Mouse (Mus musculus) hindbrain, embryonic 15.5 days (tissue): ENCODE data around the gene Btbd11. TPM values are rescaled to one million over a fixed set of nuclear protein-coding genes. Genes with fewer than 3 reads are reported as not detected.

Experiments used
- ATAC-seq: fragments of 200-750 bp; cut with Nextera tagmentation; 2 replicates; pipeline ENCODE4 v1.8.0; 2017; ENCODE audit warnings: low read depth, moderate number of reproducible peaks, moderate TSS enrichment; ENCODE audit not compliant: low FRiP score
- H3K27ac ChIP-seq: fragments of 300-500 bp; sonication (generic); replicated peaks from 2 replicates; pipeline ENCODE4 v1.5.1; 2015; ENCODE audit warnings: mild to moderate bottlenecking, inconsistent platforms
- H3K27me3 ChIP-seq: fragments of 300-500 bp; sonication (generic); 2 replicates; pipeline ENCODE4 v1.6.1; 2015; ENCODE audit warnings: control low read depth, inconsistent platforms
- H3K36me3 ChIP-seq: fragments of 300-500 bp; sonication (generic); 2 replicates; pipeline ENCODE4 v1.6.1; 2015; ENCODE audit warnings: control low read depth, inconsistent platforms
- H3K4me1 ChIP-seq: fragments of 300-500 bp; sonication (generic); replicated peaks from 2 replicates; pipeline ENCODE4 v1.6.1; 2015; ENCODE audit warnings: control low read depth, inconsistent platforms
- H3K4me2 ChIP-seq: fragments of 300-500 bp; sonication (generic); 2 replicates; pipeline ENCODE4 v1.6.1; 2015; ENCODE audit warnings: moderate library complexity, mild to moderate bottlenecking, inconsistent platforms
- H3K4me3 ChIP-seq: fragments of 300-500 bp; sonication (generic); 2 replicates; pipeline ENCODE4 v1.5.1; 2015; ENCODE audit warnings: mild to moderate bottlenecking, inconsistent platforms
- H3K9ac ChIP-seq: fragments of 300-500 bp; sonication (generic); 2 replicates; pipeline ENCODE4 v1.6.1; 2015; ENCODE audit warnings: inconsistent platforms
- H3K9me3 ChIP-seq: fragments of 300-500 bp; sonication (generic); 2 replicates; pipeline ENCODE4 v1.6.1; 2016; ENCODE audit warnings: control low read depth, inconsistent platforms
- WGBS: fragments of 180-500 bp; shearing (Covaris S2); methylation state at CpG from one replicate; pipeline ENCODE4 v1.1.7; 2015; 5-methylcytosine and 5-hydroxymethylcytosine counted together
- polyA plus RNA-seq: library from polyadenylated mRNA; unstranded; fragments of >200 nt; fragmentation: Nextera tagmentation; extraction: Ambion mirVana; gene quantifications from 2 replicates; pipeline ENCODE4 v1.2.1, GENCODE M21; 2015

Gene Btbd11
- polyA plus RNA-seq, 1 experiment from 2014 or later = 26.9 TPM

- Histone ChIP-seq H3K9ac (0 out of 2 replicates have a peak overlapping the region, but pooled peaks have one; percentile 7), H3K4me1 (peaks cover 13% of the 10 kb centered on the region), H3K27me3 (0 out of 2 replicates have a peak, but pooled peaks cover 3% of the 10 kb centered on the region), H3K27ac (peak overlapping the region; percentile 61), H3K9me3 (no peaks in the 10 kb centered on the region), H3K4me3 (no peak overlapping the region), H3K36me3 (no peaks in the 10 kb centered on the region), H3K4me2 (no peak overlapping the region)
- WGBS = 12% methylated on average over 8 of the region's 8 CpGs
- ATAC-seq = peak; percentile 40
Measured at GRCm38 (mm10) chr10:85539510-85540120, 153.0 kb downstream of the Btbd11 start.

- no peaks in the 10 kb centered on the region for H3K36me3 ChIP-seq
- H3K27ac ChIP-seq = peak overlapping the region; percentile 61; the same call in 1 of the 2 replicates
- no peak overlapping the region for H3K4me3 ChIP-seq
- peak; percentile 24; the same call in 1 of the 2 replicates for ATAC-seq
- H3K9me3 ChIP-seq = no peaks in the 10 kb centered on the region
- H3K27me3 ChIP-seq = 0 out of 2 replicates have a peak, but pooled peaks cover 3% of the 10 kb centered on the region
- peaks cover 13% of the 10 kb centered on the region for H3K4me1 ChIP-seq
- no peak overlapping the region for H3K4me2 ChIP-seq
- WGBS = 80% methylated on average over 13 of the region's 13 CpGs
- no peak overlapping the region for H3K9ac ChIP-seq
Measured at GRCm38 (mm10) chr10:85540311-85541093, 153.9 kb downstream of the Btbd11 start.

GRCm38 (mm10) chr10:85541481-85541880, 154.9 kb downstream of the Btbd11 start:
- ATAC-seq = no peak
- Histone ChIP-seq H3K36me3 (no peaks in the 10 kb centered on the region), H3K4me1 (peaks cover 13% of the 10 kb centered on the region), H3K27ac (no peak overlapping the region), H3K27me3 (0 out of 2 replicates have a peak, but pooled peaks cover 3% of the 10 kb centered on the region), H3K4me2 (no peak overlapping the region), H3K9me3 (no peaks in the 10 kb centered on the region), H3K9ac (no peak overlapping the region), H3K4me3 (no peak overlapping the region)
- WGBS = 83% methylated on average over 3 of the region's 3 CpGs

GRCm38 (mm10) chr10:85541892-85542630, 155.4 kb downstream of the Btbd11 start:
- Histone ChIP-seq H3K9me3 (no peaks in the 10 kb centered on the region), H3K4me1 (peaks cover 13% of the 10 kb centered on the region), H3K9ac (no peak overlapping the region), H3K36me3 (no peaks in the 10 kb centered on the region), H3K27ac (no peak overlapping the region), H3K4me3 (no peak overlapping the region), H3K27me3 (0 out of 2 replicates have a peak, but pooled peaks cover 3% of the 10 kb centered on the region), H3K4me2 (no peak overlapping the region)
- 95% methylated on average over 14 of the region's 14 CpGs for WGBS
- peak; percentile 28; the same call in 1 of the 2 replicates for ATAC-seq

- 0 out of 2 replicates have a peak, but pooled peaks cover 2% of the 10 kb centered on the region for H3K27me3 ChIP-seq
- no peak overlapping the region for H3K4me2 ChIP-seq
- WGBS = 91% methylated on average over 2 of the region's 2 CpGs
- no peak overlapping the region for H3K27ac ChIP-seq
- H3K9me3 ChIP-seq = no peaks in the 10 kb centered on the region
- no peak overlapping the region for H3K9ac ChIP-seq
- H3K36me3 ChIP-seq = no peaks in the 10 kb centered on the region
- H3K4me1 ChIP-seq = peaks cover 13% of the 10 kb centered on the region
- ATAC-seq = no peak
- no peak overlapping the region for H3K4me3 ChIP-seq
Measured at GRCm38 (mm10) chr10:85543281-85543680, 156.7 kb downstream of the Btbd11 start.

- Histone ChIP-seq H3K27ac (no peak overlapping the region), H3K36me3 (no peaks in the 10 kb centered on the region), H3K27me3 (no peaks in the 10 kb centered on the region), H3K9me3 (no peaks in the 10 kb centered on the region), H3K4me2 (no peak overlapping the region), H3K9ac (no peak overlapping the region), H3K4me3 (no peak overlapping the region), H3K4me1 (peaks cover 1% of the 10 kb centered on the region)
- WGBS = 53% methylated on average over 5 of the region's 5 CpGs
- no peak for ATAC-seq
Measured at GRCm38 (mm10) chr10:85544991-85545390, 158.4 kb downstream of the Btbd11 start.

GRCm38 (mm10) chr10:85555193-85555592, 168.6 kb downstream of the Btbd11 start:
- Histone ChIP-seq H3K9ac (no peak overlapping the region), H3K4me2 (no peak overlapping the region), H3K4me3 (no peak overlapping the region), H3K9me3 (no peaks in the 10 kb centered on the region), H3K36me3 (no peaks in the 10 kb centered on the region), H3K27me3 (no peaks in the 10 kb centered on the region), H3K27ac (no peak overlapping the region), H3K4me1 (no peaks in the 10 kb centered on the region)
- ATAC-seq = no peak
- 68% methylated on average over 8 of the region's 8 CpGs for WGBS

- 91% methylated on average over 14 of the region's 14 CpGs for WGBS
Measured at GRCm38 (mm10) chr10:85561418-85561817, 174.8 kb downstream of the Btbd11 start.

GRCm38 (mm10) chr10:85571456-85571855, 184.8 kb downstream of the Btbd11 start:
- no peak overlapping the region for H3K9ac ChIP-seq
- H3K4me3 ChIP-seq = no peak overlapping the region
- 95% methylated on average over 5 of the region's 5 CpGs for WGBS
- no peaks in the 10 kb centered on the region for H3K27me3 ChIP-seq
- no peaks in the 10 kb centered on the region for H3K36me3 ChIP-seq
- no peak for ATAC-seq
- no peaks in the 10 kb centered on the region for H3K4me1 ChIP-seq
- H3K9me3 ChIP-seq = peaks cover 5% of the 10 kb centered on the region; the same call in 1 of the 2 replicates
- no peak overlapping the region for H3K4me2 ChIP-seq
- no peak overlapping the region for H3K27ac ChIP-seq

More at GRCm38 (mm10) chr10:85561418-85561817, 174.8 kb downstream of the Btbd11 start:
- H3K27ac ChIP-seq = no peak overlapping the region
- H3K4me2 ChIP-seq = no peak overlapping the region
- no peak overlapping the region for H3K4me3 ChIP-seq
- no peaks in the 10 kb centered on the region for H3K9me3 ChIP-seq
- H3K27me3 ChIP-seq = no peaks in the 10 kb centered on the region
- H3K9ac ChIP-seq = no peak overlapping the region
- ATAC-seq = no peak
- no peaks in the 10 kb centered on the region for H3K4me1 ChIP-seq
- H3K36me3 ChIP-seq = no peaks in the 10 kb centered on the region

- Histone ChIP-seq H3K4me2 (no peak overlapping the region), H3K4me3 (no peak overlapping the region), H3K36me3 (no peaks in the 10 kb centered on the region), H3K27ac (no peak overlapping the region), H3K9ac (no peak overlapping the region), H3K27me3 (no peaks in the 10 kb centered on the region), H3K4me1 (no peaks in the 10 kb centered on the region), H3K9me3 (peaks cover 5% of the 10 kb centered on the region; the same call in 1 of the 2 replicates)
- 90% methylated on average over 7 of the region's 7 CpGs for WGBS
- ATAC-seq = no peak
Measured at GRCm38 (mm10) chr10:85572571-85572970, 186.0 kb downstream of the Btbd11 start.

- Histone ChIP-seq H3K4me2 (no peak overlapping the region), H3K9me3 (peaks cover 5% of the 10 kb centered on the region; the same call in 1 of the 2 replicates), H3K36me3 (no peaks in the 10 kb centered on the region), H3K4me1 (no peaks in the 10 kb centered on the region), H3K9ac (no peak overlapping the region), H3K4me3 (no peak overlapping the region), H3K27me3 (no peaks in the 10 kb centered on the region), H3K27ac (no peak overlapping the region)
- WGBS = 90% methylated on average over 6 of the region's 6 CpGs
- no peak for ATAC-seq
Measured at GRCm38 (mm10) chr10:85577891-85578420, 191.3 kb downstream of the Btbd11 start.
